Mouse (Mus musculus): Measurements from ENCODE around the gene Gm13088. TPM values are rescaled to one million over a fixed set of nuclear protein-coding genes. Genes with fewer than 3 reads are reported as not detected.
"Not testable (repeated sequence)": the region's sequence is repeated elsewhere in the genome, so short reads cannot be mapped to it uniquely, and the experiment has no call there.

The Gm13088 gene
- not detected in 2 replicates for polyA plus RNA-seq (2012; ENCODE audit: insufficient read depth, low replicate concordance)

GRCm38 (mm10) chr4:143657146-143657545 lies at the start of gene Gm13088:
Gene Gm13088 (minus strand): TSS chr4:143657246.
- H3K36me3 ChIP-seq (replicated peaks; ENCODE audit: low read length); H3K4me1 ChIP-seq; H3K27me3 ChIP-seq (replicated peaks); H3K4me3 ChIP-seq (replicated peaks); H3K9me3 ChIP-seq: not testable (repeated sequence)

GRCm38 (mm10) chr4:143702611-143703010 lies 45.6 kb upstream of the Gm13088 start, which contains the start of gene Gm13089:
Gene Gm13089 (minus strand): TSS chr4:143702711.
- Histone ChIP-seq H3K27me3 (replicated peaks) (no peaks in the 10 kb centered on the region), H3K36me3 (replicated peaks; ENCODE audit: low read length) (no peaks in the 10 kb centered on the region), H3K4me3 (replicated peaks) (no peak within 1 kb of the TSS), H3K9me3 (peaks cover 22% of the 10 kb centered on the region), H3K4me1 (no peaks in the 10 kb centered on the region)
- TF ChIP-seq FLI1 (IDR thresholded peaks at IDR 0.05; ENCODE audit: low read length) (no peak), GATA1 (IDR thresholded peaks at IDR 0.05; ENCODE audit: borderline replicate concordance, low read length) (no peak)

- not testable (repeated sequence) for H3K36me3 ChIP-seq (replicated peaks; ENCODE audit: low read length); H3K27me3 ChIP-seq (replicated peaks)
Observed at GRCm38 (mm10) chr4:143618101-143618500, 38.9 kb downstream of the Gm13088 start.

GRCm38 (mm10) chr4:143614703-143615102 lies 42.3 kb downstream of the Gm13088 start, which contains the start of gene Gm13083:
Gene Gm13083 (plus strand): TSS chr4:143615003.
- H3K4me3 ChIP-seq (replicated peaks); H3K9me3 ChIP-seq; H3K4me1 ChIP-seq: not testable (repeated sequence)

More at GRCm38 (mm10) chr4:143618101-143618500, 38.9 kb downstream of the Gm13088 start:
- H3K4me1 ChIP-seq; H3K4me3 ChIP-seq (replicated peaks); H3K9me3 ChIP-seq: not testable (repeated sequence)

GRCm38 (mm10) chr4:143611927-143612326 lies 45.1 kb downstream of the Gm13088 start:
- H3K27me3 ChIP-seq (replicated peaks); H3K4me1 ChIP-seq; H3K4me3 ChIP-seq (replicated peaks); H3K9me3 ChIP-seq; H3K36me3 ChIP-seq (replicated peaks; ENCODE audit: low read length): not testable (repeated sequence)

More at GRCm38 (mm10) chr4:143614703-143615102, 42.3 kb downstream of the Gm13088 start, which contains the start of gene Gm13083:
- not testable (repeated sequence) for H3K36me3 ChIP-seq (replicated peaks; ENCODE audit: low read length); H3K27me3 ChIP-seq (replicated peaks)

Other genes starting within 250 kb of the Gm13088 start
- gene Pramef8, start 244.8 kb downstream of the Gm13088 start, polyA plus RNA-seq (2012; ENCODE audit: insufficient read depth, low replicate concordance): 0.29 TPM in 1 of 2 replicates, not detected in the other
- gene Oog4, start 206.9 kb downstream of the Gm13088 start, polyA plus RNA-seq (2012; ENCODE audit: insufficient read depth, low replicate concordance): not detected in 2 replicates
- gene Gm13043, start 145.9 kb downstream of the Gm13088 start, polyA plus RNA-seq (2012; ENCODE audit: insufficient read depth, low replicate concordance): not detected in 2 replicates
- not detected in 2 replicates for gene Gm13040, start 121.3 kb downstream of the Gm13088 start, polyA plus RNA-seq (2012; ENCODE audit: insufficient read depth, low replicate concordance)
- gene BC080695, start 105.5 kb downstream of the Gm13088 start, polyA plus RNA-seq (2012; ENCODE audit: insufficient read depth, low replicate concordance): not detected in 2 replicates
- gene Gm13057, start 105.5 kb downstream of the Gm13088 start, polyA plus RNA-seq (2012; ENCODE audit: insufficient read depth, low replicate concordance): not detected in 2 replicates
- gene Gm13083, start 42.2 kb downstream of the Gm13088 start, polyA plus RNA-seq (2012; ENCODE audit: insufficient read depth, low replicate concordance): not detected in 2 replicates
- gene Gm13089, start 45.5 kb upstream of the Gm13088 start, polyA plus RNA-seq (2012; ENCODE audit: insufficient read depth, low replicate concordance): not detected in 2 replicates
- gene Gm13078, start 62.2 kb upstream of the Gm13088 start, polyA plus RNA-seq (2012; ENCODE audit: insufficient read depth, low replicate concordance): not detected in 2 replicates
- gene Gm13023, start 132.1 kb upstream of the Gm13088 start, polyA plus RNA-seq (2012; ENCODE audit: insufficient read depth, low replicate concordance): not detected in 2 replicates
- gene Gm13084, start 158.8 kb upstream of the Gm13088 start, polyA plus RNA-seq (2012; ENCODE audit: insufficient read depth, low replicate concordance): not detected in 2 replicates
- gene Gm13103, start 189.3 kb upstream of the Gm13088 start, polyA plus RNA-seq (2012; ENCODE audit: insufficient read depth, low replicate concordance): not detected in 2 replicates
- gene Pramef6, start 243.1 kb upstream of the Gm13088 start, polyA plus RNA-seq (2012; ENCODE audit: insufficient read depth, low replicate concordance): not detected in 2 replicates